Mouse (Mus musculus) heart, embryonic 16.5 days (tissue): ENCODE data around the gene Tor4a. TPM values are rescaled to one million over a fixed set of nuclear protein-coding genes. Genes with fewer than 3 reads are reported as not detected.
A peak's percentile ranks its signal among the peaks of the same experiment; 100 is the strongest.

Experiments used
- ATAC-seq: fragments of 200-750 bp; cut with Nextera tagmentation; replicated peaks from 2 replicates; pipeline ENCODE4 v1.8.0; 2017; ENCODE audit warnings: moderate number of reproducible peaks; ENCODE audit not compliant: insufficient read depth, low FRiP score; ENCODE audit errors: extremely low read depth
- H3K27ac ChIP-seq: fragments of 300-500 bp; sonication (generic); 2 replicates; pipeline ENCODE4 v1.5.1; 2014; ENCODE audit warnings: mild to moderate bottlenecking, low read length, control low read depth, moderate library complexity
- H3K27me3 ChIP-seq: fragments of 300-500 bp; sonication (generic); 2 replicates; pipeline ENCODE4 v1.6.1; 2014; ENCODE audit warnings: low read length, mixed read lengths; ENCODE audit not compliant: control insufficient read depth, insufficient read depth
- H3K36me3 ChIP-seq: fragments of 300-500 bp; sonication (generic); 2 replicates; pipeline ENCODE4 v1.6.1; 2014; ENCODE audit not compliant: control insufficient read depth, insufficient read depth
- H3K4me1 ChIP-seq: fragments of 300-500 bp; sonication (generic); 2 replicates; pipeline ENCODE4 v1.6.1; 2014; ENCODE audit warnings: low read length, mixed read lengths; ENCODE audit not compliant: control insufficient read depth, insufficient read depth
- H3K4me2 ChIP-seq: fragments of 300-500 bp; sonication (generic); 2 replicates; pipeline ENCODE4 v1.6.1; 2014; ENCODE audit warnings: low read depth, mild to moderate bottlenecking, control low read depth, low read length
- H3K4me3 ChIP-seq: fragments of 300-500 bp; sonication (generic); 2 replicates; pipeline ENCODE4 v1.5.1; 2014; ENCODE audit warnings: mild to moderate bottlenecking, control low read depth, low read length
- H3K9ac ChIP-seq: fragments of 300-500 bp; sonication (generic); 2 replicates; pipeline ENCODE4 v1.6.1; 2014; ENCODE audit warnings: low read length, control low read depth
- H3K9me3 ChIP-seq: fragments of 300-500 bp; sonication (generic); replicated peaks from 2 replicates; pipeline ENCODE4 v1.6.1; 2016; ENCODE audit warnings: low read length; ENCODE audit not compliant: control insufficient read depth
- WGBS: fragments of 180-500 bp; shearing (Covaris S2); extraction: QIAGEN DNeasy Blood & Tissue Kit; methylation state at CpG from one replicate; pipeline ENCODE4 v1.1.7; 2014; 5-methylcytosine and 5-hydroxymethylcytosine counted together
- polyA plus RNA-seq: library from polyadenylated mRNA; unstranded; fragments of >200 nt; fragmentation: Nextera tagmentation; extraction: Ambion mirVana; gene quantifications from 2 replicates; pipeline ENCODE4 v1.2.1, GENCODE M21; 2015

The Tor4a gene
- 8.5 and 10.0 TPM in 2 replicates for polyA plus RNA-seq

DNA sequence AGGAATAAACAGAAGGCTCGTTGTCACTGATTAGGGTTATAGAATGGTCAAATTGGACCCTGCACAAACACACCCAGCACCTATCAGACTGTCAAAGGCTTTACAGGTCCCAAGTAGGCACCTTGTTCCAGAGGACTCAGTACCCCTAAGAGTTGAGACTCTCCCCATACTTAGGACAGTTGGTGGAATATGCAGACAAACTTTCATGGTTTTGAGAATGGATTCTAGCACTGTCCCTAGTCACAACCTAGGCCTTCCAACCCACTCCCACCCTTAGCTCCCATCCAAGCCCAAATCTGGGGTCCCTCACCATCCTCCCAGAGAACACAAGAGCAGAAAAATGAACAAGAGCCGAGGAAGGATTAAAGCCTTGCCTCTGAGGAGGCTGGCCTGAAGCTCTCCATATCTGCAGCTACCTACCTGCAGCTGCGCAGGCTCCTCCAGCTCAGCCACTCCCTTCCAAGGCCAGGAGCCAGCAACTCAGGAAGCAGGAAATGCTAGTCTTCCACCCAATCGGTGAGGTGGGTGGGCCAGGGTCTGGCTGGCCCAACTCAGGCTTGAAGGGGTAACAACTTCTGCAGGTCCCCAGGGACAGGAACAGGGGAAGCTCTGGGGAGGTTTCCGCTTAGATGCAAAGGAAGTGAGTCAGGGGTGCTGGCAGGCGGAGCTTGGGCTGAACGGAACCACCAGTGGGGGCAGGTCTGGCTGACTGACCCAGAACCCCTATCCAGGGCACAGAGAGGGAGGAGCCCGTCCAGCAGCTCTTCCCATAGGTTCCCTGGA is at the start of gene Tor4a:
TSS of gene Tor4a (minus strand) at position 715 of the 783 bp plus-strand sequence.
- H3K9me3 ChIP-seq, result no peaks in the 10 kb centered on the region
- H3K27me3 ChIP-seq, result peaks cover 13% of the 10 kb centered on the region
- WGBS, result 13% methylated on average over 8 of the region's 8 CpGs
- peaks cover 19% of the 10 kb centered on the region for H3K36me3 ChIP-seq
- ATAC-seq, result peak; percentile 64
- peak within 1 kb of the TSS; percentile 64 for H3K4me2 ChIP-seq
- peak within 1 kb of the TSS; percentile 90 for H3K27ac ChIP-seq
- H3K4me3 ChIP-seq, result peak within 1 kb of the TSS; percentile 48
- H3K9ac ChIP-seq, result peak within 1 kb of the TSS; percentile 67
- H3K4me1 ChIP-seq, result peaks cover 28% of the 10 kb centered on the region

- no peak overlapping the region for H3K27ac ChIP-seq
- no peaks in the 10 kb centered on the region for H3K9me3 ChIP-seq
- no peak overlapping the region for H3K4me3 ChIP-seq
- peaks cover 16% of the 10 kb centered on the region; the same call in 1 of the 2 replicates for H3K27me3 ChIP-seq
- no peak for ATAC-seq
- H3K36me3 ChIP-seq, result peaks cover 7% of the 10 kb centered on the region
- H3K9ac ChIP-seq, result no peak overlapping the region
- H3K4me1 ChIP-seq, result peaks cover 13% of the 10 kb centered on the region
- 87% methylated on average over 4 of the region's 4 CpGs for WGBS
- H3K4me2 ChIP-seq, result no peak overlapping the region
Observed at GRCm38 (mm10) chr2:25244144-25244543, 47.5 kb upstream of the Tor4a start.

- no peak overlapping the region for H3K27ac ChIP-seq
- H3K4me1 ChIP-seq, result peaks cover 13% of the 10 kb centered on the region
- H3K4me3 ChIP-seq, result no peak overlapping the region
- no peak overlapping the region for H3K4me2 ChIP-seq
- peaks cover 4% of the 10 kb centered on the region for H3K36me3 ChIP-seq
- H3K27me3 ChIP-seq, result peaks cover 16% of the 10 kb centered on the region; the same call in 1 of the 2 replicates
- H3K9ac ChIP-seq, result no peak overlapping the region
- 63% methylated on average over 8 of the region's 8 CpGs for WGBS
- ATAC-seq, result no peak
- H3K9me3 ChIP-seq, result no peaks in the 10 kb centered on the region
Observed at GRCm38 (mm10) chr2:25243342-25243741, 46.7 kb upstream of the Tor4a start.

GRCm38 (mm10) chr2:25242101-25242506 is 45.4 kb upstream of the Tor4a start, which contains the start of the genes Rnf208 and Cysrt1:
Gene Rnf208 (plus strand): TSS chr2:25242255.
Gene Cysrt1 (minus strand): TSS chr2:25242452.
- H3K4me3 ChIP-seq, result peak within 1 kb of the TSS; percentile 62
- peaks cover 4% of the 10 kb centered on the region; the same call in 1 of the 2 replicates for H3K36me3 ChIP-seq
- peaks cover 13% of the 10 kb centered on the region for H3K4me1 ChIP-seq
- peak within 1 kb of the TSS; percentile 95 for H3K4me2 ChIP-seq
- ATAC-seq, result no peak
- H3K27me3 ChIP-seq, result peaks cover 16% of the 10 kb centered on the region; the same call in 1 of the 2 replicates
- no peak within 1 kb of the TSS for H3K27ac ChIP-seq
- under 1% methylated on average over 47 of the region's 59 CpGs for WGBS
- H3K9me3 ChIP-seq, result no peaks in the 10 kb centered on the region
- peak within 1 kb of the TSS; percentile 68 for H3K9ac ChIP-seq

DNA sequence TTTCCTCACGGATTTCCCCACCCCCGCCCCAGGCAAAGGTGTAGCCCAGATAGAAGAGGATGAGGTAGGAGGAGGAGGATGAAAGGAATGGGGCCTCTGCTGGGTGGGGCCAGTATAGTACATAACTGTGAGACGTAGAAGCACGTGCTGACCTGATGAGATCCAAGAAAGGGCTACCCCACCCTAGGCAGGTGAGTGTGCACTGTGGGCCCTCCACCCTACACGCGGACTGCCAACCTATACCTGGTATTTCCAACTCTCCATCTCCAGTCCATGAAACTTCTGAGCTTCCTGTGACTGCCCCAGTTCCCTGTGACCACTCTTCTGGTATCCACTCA is 44.7 kb upstream of the Tor4a start:
- Histone ChIP-seq H3K4me2 (peak overlapping the region; percentile 95), H3K36me3 (peaks cover 4% of the 10 kb centered on the region; the same call in 1 of the 2 replicates), H3K4me3 (peak overlapping the region; percentile 62), H3K9ac (no peak overlapping the region), H3K4me1 (peaks cover 13% of the 10 kb centered on the region), H3K27me3 (peaks cover 16% of the 10 kb centered on the region; the same call in 1 of the 2 replicates), H3K27ac (no peak overlapping the region), H3K9me3 (no peaks in the 10 kb centered on the region)
- WGBS, result 14% methylated on average over 6 of the region's 6 CpGs
- no peak for ATAC-seq

DNA sequence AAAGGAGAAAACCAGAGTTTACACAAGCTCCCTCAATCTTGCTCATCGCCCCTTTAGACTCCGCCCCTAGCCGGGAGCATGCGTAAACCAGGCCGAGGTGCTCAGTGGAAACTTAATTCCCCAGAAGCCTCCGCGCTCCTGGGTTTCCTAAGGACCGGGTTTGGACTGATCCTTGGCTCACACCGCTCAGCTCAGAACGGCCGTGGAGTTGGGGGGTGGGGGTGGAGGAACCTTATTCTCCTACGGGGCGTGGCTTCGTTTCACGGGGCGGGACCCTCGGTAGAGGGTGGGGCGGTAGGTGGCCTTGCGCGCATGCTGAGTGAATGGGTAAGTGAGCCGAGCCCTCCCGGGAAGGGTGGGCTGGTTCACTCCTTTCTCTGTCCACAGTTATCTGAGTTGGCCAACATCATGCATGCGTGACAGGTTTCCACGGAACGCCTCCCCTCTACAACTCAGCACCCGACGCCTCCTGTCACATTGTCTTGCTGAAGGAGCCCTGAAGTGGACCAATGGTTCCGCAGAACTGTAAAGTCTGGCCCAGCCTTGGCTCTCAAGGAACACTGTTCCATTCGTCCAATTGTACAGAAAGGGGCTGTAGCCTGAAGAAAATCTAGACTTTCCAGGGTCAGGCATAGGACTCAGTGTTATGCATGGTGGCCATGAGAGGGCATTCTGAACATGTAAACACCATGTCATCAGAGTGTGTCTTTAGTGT is 44.2 kb upstream of the Tor4a start:
- ATAC-seq, result peak; percentile 75
- peak overlapping the region; percentile 60 for H3K9ac ChIP-seq

GRCm38 (mm10) chr2:25240310-25240709 is 43.6 kb upstream of the Tor4a start:
- no peak for ATAC-seq
- H3K9me3 ChIP-seq, result no peaks in the 10 kb centered on the region
- peak overlapping the region; percentile 49 for H3K4me3 ChIP-seq
- peak overlapping the region; percentile 60 for H3K9ac ChIP-seq
- peaks cover 13% of the 10 kb centered on the region for H3K4me1 ChIP-seq
- H3K27me3 ChIP-seq, result peaks cover 20% of the 10 kb centered on the region; the same call in 1 of the 2 replicates
- H3K4me2 ChIP-seq, result peak overlapping the region; percentile 71
- 0 out of 2 replicates have a peak overlapping the region, but pooled peaks have one; percentile 9 for H3K27ac ChIP-seq
- WGBS, result 57% methylated on average over 8 of the region's 8 CpGs
- H3K36me3 ChIP-seq, result no peaks in the 10 kb centered on the region; the same call in 1 of the 2 replicates

More for the DNA sequence above, 44.2 kb upstream of the Tor4a start:
- peaks cover 18% of the 10 kb centered on the region; the same call in 1 of the 2 replicates for H3K27me3 ChIP-seq
- H3K4me3 ChIP-seq, result peak overlapping the region; percentile 49
- WGBS, result 1% methylated on average over 29 of the region's 29 CpGs
- H3K4me2 ChIP-seq, result peak overlapping the region; percentile 71
- H3K27ac ChIP-seq, result no peak overlapping the region
- no peaks in the 10 kb centered on the region for H3K9me3 ChIP-seq
- peaks cover 4% of the 10 kb centered on the region; the same call in 1 of the 2 replicates for H3K36me3 ChIP-seq
- H3K4me1 ChIP-seq, result peaks cover 13% of the 10 kb centered on the region

GRCm38 (mm10) chr2:25239766-25240165 is 43.1 kb upstream of the Tor4a start:
- no peak overlapping the region for H3K27ac ChIP-seq
- no peak overlapping the region for H3K4me3 ChIP-seq
- WGBS, result 81% methylated on average over 3 of the region's 3 CpGs
- H3K9me3 ChIP-seq, result no peaks in the 10 kb centered on the region
- ATAC-seq, result no peak
- no peaks in the 10 kb centered on the region for H3K36me3 ChIP-seq
- no peak overlapping the region for H3K9ac ChIP-seq
- H3K4me2 ChIP-seq, result no peak overlapping the region
- peaks cover 20% of the 10 kb centered on the region; the same call in 1 of the 2 replicates for H3K27me3 ChIP-seq
- H3K4me1 ChIP-seq, result peaks cover 13% of the 10 kb centered on the region
